Mouse (Mus musculus) stomach, postnatal 0 days (tissue): ENCODE measurements at regions not wholly inside any gene's neighbourhood (a gene's known extent, or its start where the extent isn't known, plus 50 kb on each side); places are given as distances from the start of the nearest gene placed in this dataset.

ENCODE experiments used
- CTCF ChIP-seq: IDR thresholded peaks from 2 replicates; pipeline ENCODE4 v1.5.1; 2016; ENCODE audit warnings: antibody characterized with exemption, low read depth, mild to moderate bottlenecking, moderate library complexity
- EP300 ChIP-seq: optimal IDR thresholded peaks from 2 replicates; pipeline ENCODE3; 2016; ENCODE audit warnings: antibody characterized with exemption

DNA sequence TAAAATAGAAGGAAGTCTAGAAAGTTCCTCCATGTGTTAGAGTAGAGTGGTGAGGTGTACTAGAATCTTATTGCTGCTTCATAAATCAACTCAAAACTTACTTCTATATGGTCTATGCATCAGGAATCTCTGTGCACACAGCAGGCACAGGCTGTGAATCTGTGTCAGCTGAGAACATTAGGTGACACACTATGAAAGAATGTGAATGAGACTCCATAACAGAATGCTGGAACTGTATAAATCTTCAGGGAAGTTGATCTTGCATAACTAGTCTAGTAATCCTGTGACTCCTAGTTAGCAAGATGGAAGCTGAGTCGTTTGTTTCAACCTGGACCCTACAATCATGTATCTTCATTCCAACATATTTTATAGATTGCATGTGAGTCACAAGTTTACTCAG is 355.4 kb upstream of the Pappa start:
- TF ChIP-seq CTCF (no peak), EP300 (no peak)
